Mouse (Mus musculus): ENCODE data around the gene Fgfr2.
A peak's percentile ranks its signal among the peaks of the same experiment; 100 is the strongest.
"Not testable (repeated sequence)": the region's sequence is repeated elsewhere in the genome, so short reads cannot be mapped to it uniquely, and the experiment has no call there.

Fgfr2 gene

DNA sequence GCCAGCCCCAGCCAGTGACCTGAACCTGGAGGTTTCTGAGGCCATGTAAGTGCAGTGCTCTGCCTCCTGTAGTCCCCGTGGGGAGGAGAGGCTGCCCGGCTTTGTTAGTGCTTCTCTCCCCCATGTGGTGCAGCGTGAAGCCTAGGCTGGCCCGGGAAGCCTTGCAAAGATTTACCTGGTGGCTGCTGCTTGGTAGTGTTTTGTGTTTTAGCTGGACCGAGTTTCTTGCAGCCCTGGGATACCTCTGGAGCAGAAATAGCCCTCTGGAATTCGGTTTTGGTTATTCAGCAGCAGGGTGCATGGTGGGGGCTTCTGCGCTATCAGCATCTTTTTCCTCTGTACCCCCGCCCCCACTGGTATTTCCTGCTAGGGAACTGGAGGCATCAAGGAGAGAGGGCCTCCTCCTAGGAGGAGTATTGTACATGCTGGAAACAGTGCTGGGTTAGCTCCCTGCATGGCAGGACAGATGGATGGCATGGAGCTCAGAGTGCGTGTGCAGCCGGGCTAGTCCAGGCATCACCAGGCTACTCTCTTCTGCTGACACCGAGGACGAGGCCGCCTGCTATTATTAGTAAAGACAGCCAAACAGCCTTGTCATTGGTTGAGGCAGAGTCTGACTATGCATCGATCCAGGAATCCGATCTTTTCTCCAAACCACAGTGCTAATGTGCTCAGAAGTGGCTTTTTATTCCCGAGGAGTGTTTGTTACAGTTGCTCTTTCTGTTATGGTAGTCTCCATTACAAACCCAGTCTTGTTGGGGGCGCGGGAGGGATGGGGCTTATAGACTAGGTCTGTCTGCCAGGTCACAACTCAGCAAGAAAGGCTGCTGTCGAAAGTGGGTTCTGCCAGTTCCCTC, 2430.0 kb downstream of the Fgfr2 start:
- no peak for DNase-seq (ENCODE audit: low read depth, low spot score)

DNA sequence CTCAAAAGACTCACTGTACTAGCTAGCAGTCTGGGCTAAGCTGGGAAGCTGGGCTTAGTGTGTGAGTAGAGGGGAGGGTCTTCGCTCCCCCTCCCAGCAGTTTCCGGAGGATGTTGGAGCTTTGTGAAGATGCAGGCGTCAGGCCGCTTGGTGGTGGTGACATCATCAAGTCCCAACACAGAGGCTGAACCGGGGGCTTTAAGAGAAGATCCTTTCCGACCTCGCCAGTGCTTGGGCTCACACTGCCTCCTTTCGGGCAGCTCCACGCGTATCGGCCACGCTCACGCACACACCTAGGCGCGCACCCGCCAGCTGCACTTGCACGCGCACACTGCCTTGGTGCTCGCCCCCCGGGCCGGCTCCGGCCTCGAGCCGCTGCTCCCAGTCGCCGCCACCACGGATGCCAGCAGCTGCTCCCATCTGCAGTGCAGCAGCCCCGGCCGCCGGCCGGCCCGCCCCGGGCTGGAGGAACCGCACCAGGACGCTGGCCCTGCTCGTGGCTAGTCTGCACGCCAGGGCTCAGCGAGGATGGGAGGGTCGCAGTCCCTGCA, 2430.7 kb downstream of the Fgfr2 start:
- DNase-seq (ENCODE audit: low read depth, low spot score) = no peak

GRCm38 (mm10) chr7:130691931-130692330, 2431.2 kb downstream of the Fgfr2 start:
- DNase-seq (ENCODE audit: low read depth, low spot score) = no peak

- no peak for DNase-seq (ENCODE audit: low read depth, low spot score)
Measured at GRCm38 (mm10) chr7:130690869-130691268, 2432.3 kb downstream of the Fgfr2 start.

DNA sequence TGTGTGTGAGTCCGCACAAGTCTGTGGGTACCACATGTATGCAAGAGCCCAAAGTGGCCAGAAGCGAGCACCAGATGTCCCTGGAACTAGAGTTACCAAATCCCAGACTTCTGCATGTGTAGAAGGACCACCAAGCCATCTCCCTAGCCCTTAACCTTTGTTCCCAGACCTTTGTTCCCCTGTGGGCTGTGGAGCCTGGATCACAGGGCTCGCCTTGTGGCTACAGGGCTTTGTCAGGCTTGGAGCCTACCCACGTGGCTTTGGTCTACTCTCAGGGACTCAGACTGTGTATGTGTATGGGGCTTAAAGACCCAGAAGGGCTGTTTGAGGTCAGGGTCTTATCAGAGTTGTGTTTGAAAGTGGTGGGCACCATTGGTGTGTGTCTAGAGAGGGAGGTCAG, 2434.5 kb downstream of the Fgfr2 start:
- DNase-seq (ENCODE audit: low read depth, low spot score) = no peak

DNA sequence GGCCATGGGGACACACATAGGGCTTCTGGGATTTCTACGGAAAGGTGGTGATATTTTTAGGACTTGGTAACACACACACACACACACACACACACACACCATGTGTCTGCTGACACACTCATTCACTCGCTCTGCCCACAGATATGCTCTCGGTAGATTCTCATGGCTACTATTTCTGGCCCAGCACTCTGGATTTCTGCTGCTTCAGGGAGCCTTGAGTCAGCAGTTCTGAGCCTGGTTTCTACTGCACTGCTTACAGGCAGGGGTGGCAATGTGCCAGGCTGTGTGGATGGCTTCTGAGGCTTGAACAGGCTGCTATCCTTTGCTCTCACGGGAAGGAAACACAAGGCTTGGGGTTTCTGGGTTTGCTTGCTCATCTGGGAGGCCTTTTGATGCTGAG, 2441.4 kb downstream of the Fgfr2 start:
- DNase-seq (ENCODE audit: low read depth, low spot score) = no peak

DNA sequence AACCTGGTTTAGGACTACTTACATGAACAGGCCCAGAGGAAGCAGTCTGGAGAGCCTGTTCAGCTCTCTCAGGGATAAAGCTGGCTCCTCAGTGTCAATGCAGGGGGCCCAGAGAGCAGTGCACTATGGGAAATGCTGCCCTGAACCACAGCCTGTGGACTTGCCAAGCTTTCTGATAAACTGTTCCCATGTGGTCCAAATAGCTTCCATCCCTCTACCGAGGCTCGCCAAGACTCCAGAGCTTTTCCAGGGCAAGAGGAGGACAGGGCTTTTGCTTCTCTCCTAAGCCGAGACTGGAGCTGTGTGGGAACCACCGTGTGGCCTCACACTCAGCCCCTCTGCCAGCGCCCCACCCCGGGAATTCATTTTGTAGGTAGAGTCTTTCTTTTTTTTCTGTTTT, 2444.7 kb downstream of the Fgfr2 start:
- DNase-seq (ENCODE audit: low read depth, low spot score) = no peak

- no peak for DNase-seq (ENCODE audit: low read depth, low spot score)
Measured at GRCm38 (mm10) chr7:130677541-130678274, 2445.4 kb downstream of the Fgfr2 start.

DNA sequence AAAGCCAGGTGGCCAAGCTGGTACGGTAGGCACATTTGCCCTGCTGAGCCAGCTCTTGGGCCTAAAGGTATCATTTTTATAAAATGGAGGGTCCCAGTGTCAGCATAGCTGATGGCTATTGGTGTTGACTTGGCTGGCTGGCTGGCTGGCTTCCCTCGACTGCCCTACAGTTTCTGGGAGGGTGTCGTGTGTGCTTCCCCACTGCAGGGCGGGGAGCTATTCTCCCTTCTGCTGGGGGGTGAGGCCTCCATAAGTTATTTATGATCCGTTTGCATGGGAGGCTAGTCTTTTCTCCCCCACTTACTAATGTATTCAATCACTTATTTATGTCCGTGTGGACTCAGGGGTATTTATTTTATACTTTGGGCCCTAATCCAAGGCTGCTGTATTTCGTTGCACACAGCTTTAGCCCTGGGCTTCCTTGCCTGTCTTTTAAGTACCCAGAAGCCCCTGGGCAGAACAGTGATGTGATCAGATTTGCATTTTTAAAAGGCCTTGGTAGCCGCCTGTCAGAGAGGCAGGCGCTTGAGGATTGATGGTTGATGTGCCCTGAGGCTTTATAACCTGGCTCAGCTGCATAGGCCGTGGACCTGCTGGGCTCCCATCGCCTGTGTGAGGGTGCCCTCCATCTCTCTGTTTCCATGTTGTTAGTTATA, 2446.1 kb downstream of the Fgfr2 start:
- DNase-seq (ENCODE audit: low read depth, low spot score) = no peak

DNA sequence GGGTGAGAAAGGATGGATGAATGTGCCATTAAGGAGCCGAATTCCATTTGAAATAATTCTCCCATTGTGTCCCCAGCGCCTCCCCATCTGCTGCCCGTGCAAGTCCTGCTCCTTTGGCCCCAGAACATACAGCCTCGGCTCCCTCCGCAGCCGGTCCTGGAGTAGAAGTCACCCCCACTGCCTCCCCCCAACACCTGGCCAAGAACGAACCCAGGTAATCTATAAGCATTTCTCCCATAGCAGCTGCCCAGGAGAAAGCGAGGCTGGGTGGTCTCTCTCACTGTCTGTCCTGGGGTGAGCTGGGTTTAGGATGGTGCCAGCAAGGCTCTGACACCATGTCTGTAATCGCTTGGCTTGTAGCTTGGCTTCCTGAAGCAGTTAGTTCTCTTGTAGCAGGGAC, 2448.6 kb downstream of the Fgfr2 start:
- DNase-seq (ENCODE audit: low read depth, low spot score) = no peak

DNA sequence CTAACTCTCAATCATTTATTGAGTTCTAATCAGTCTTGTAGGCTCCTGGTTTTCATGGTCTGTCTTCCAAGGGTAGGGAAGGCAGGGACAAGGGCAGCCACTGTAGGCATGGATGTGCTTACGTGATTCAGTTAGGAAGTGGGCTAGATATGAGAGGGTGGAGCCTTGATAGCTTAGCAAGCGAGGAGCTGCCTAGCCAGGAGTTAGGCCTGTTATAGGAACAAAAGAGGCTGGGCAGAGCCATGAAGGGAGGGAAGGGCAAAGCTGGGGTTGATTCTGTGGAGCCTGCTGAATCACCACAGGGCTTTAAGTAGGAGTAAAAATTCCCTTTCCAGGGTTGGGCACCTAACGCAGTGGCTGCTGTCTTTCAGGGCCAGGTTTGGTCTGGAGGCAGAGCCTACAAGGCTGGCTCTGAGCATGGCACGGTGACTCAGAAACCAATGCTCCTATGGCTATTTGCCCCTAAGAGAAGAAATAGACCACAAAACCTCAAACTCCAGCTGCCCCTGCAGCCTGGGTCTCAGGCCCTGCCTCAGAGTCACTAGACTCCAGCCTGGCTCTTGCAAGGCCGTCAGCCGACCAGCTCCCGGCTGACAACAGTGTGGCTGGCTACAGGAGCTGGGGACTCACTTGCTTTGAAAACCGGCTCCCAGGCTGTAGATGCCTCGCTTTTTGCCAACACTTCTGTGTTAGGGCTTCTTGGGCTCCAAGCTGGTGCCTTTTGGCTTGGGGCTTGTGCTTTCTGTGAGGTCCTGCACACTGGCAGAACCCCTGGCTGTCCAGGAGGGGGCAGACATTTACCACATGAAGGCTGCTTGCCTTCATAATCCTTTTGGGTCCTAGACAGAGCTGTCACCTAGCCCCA, 2449.7 kb downstream of the Fgfr2 start:
- DNase-seq (ENCODE audit: low read depth, low spot score) = peak; percentile 53

GRCm38 (mm10) chr7:130671301-130671700, 2451.8 kb downstream of the Fgfr2 start:
- no peak for DNase-seq (ENCODE audit: low read depth, low spot score)

GRCm38 (mm10) chr7:130670358-130670757, 2452.8 kb downstream of the Fgfr2 start:
- DNase-seq (ENCODE audit: low read depth, low spot score) = no peak

GRCm38 (mm10) chr7:130669370-130669881, 2453.7 kb downstream of the Fgfr2 start:
- DNase-seq (ENCODE audit: low read depth, low spot score) = no peak

- no peak for DNase-seq (ENCODE audit: low read depth, low spot score)
Measured at GRCm38 (mm10) chr7:130668729-130669281, 2454.3 kb downstream of the Fgfr2 start.

DNA sequence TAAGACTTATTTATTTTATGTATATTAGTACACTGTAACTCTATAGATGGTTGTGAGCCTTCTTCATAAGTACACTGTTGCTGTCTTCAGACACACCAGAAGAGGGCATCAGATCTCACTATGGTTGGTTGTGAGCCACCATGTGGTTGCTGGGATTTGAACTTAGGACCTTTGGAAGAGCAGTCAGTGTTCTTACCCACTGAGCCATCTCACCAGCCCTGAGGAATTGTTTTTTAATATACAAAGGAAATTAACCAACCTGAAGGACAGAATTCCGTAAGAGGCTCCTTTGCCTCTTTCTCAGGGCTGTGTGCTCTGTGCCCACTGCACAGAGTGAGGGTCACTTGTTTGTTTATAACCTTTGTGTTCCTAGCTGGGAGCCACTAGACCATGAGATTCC, 2455.1 kb downstream of the Fgfr2 start:
- not testable (repeated sequence) for DNase-seq (ENCODE audit: low read depth, low spot score)

DNA sequence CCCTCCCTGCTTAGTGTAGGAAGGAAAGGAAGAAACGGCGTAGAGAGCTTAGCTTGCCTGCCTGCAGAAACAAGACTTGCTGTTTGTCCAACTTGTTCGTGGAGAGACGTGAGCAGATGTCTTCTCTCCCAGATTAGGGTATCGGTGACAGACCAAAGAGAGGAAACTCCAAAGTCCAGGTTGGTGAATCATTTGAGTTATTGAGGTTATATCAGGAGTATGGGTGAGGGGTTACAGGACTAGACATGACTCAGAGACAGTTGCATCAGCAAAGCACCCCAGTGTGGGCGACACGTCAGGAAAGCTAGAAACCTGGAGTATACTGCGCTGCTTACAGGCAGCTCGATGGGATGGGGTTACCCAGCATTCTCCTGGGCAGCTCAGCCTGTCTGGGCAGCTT, 2457.8 kb downstream of the Fgfr2 start:
- no peak for DNase-seq (ENCODE audit: low read depth, low spot score)

DNA sequence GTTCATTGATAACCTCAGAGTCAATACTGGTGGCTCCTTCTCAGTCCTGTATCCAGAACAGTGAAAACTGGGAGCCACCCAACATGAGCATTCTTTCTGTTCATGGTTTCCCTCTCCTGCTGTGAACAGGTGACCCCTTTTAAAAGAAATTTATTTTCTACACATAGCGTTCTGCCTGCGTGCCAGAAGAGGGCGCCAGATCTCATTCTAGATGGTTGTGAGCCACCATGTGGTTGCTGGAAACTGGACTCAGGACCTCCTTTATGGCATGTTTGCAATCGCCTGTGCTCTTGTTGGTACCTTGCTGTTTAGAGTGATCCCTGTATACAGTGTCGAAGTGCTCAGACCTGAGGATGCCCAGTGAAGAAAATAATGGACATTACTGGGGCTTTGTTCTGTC, 2458.5 kb downstream of the Fgfr2 start:
- DNase-seq (ENCODE audit: low read depth, low spot score) = peak; percentile 27

GRCm38 (mm10) chr7:130664037-130664436, 2459.1 kb downstream of the Fgfr2 start:
- no peak for DNase-seq (ENCODE audit: low read depth, low spot score)

- DNase-seq (ENCODE audit: low read depth, low spot score) = no peak
Measured at GRCm38 (mm10) chr7:130662869-130663268, 2460.3 kb downstream of the Fgfr2 start.

GRCm38 (mm10) chr7:130662250-130662649, 2460.9 kb downstream of the Fgfr2 start:
- DNase-seq (ENCODE audit: low read depth, low spot score) = no peak
